Mouse (Mus musculus) urinary bladder, adult 2 months (tissue): ENCODE measurements around the gene Lsm2. TPM values are rescaled to one million over a fixed set of nuclear protein-coding genes. Genes with fewer than 3 reads are reported as not detected.
"Not testable (repeated sequence)": the region's sequence is repeated elsewhere in the genome, so short reads cannot be mapped to it uniquely, and the experiment has no call there.

Experiments used
- DNase-seq: peaks from one replicate; pipeline ENCODE4 v3.0.0; 2022; ENCODE audit warnings: low spot score
- polyA plus RNA-seq: library from polyadenylated mRNA; depleted of rRNA; stranded (reverse); fragments of >200 nt; gene quantifications from 2 replicates; pipeline ENCODE4 v1.2.3, GENCODE M21; 2012; rRNA removed

Lsm2 gene
- polyA plus RNA-seq: 47.8 and 58.4 TPM in 2 replicates

DNA sequence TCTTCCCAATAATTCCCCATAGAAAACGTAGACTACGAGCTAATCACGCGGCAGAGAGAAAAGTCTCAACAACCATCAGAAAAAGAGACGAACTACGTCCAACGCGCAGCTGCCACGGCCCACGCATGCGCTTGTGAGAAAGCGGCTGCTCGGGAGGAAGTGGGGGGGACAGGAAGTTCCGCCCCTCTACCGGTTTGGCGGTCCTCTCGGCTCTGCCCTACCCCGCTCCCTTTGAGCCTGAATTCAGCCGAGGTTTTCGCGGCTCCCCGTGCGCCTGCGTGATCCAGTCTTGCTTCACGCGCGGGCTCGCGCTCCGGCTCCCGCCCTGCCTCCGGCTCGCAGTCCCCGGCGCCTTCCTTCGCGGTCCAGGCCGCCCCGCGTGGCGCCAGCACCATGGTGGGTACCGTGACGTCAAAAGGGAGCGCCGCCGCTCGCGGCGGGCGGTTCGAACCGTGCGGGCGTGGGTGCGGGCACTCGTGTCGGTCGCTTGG, at the start of gene Lsm2:
Gene Lsm2 (plus strand): TSS at position 173 of the 491 bp plus-strand sequence.
- DNase-seq: peak; percentile 88

DNA sequence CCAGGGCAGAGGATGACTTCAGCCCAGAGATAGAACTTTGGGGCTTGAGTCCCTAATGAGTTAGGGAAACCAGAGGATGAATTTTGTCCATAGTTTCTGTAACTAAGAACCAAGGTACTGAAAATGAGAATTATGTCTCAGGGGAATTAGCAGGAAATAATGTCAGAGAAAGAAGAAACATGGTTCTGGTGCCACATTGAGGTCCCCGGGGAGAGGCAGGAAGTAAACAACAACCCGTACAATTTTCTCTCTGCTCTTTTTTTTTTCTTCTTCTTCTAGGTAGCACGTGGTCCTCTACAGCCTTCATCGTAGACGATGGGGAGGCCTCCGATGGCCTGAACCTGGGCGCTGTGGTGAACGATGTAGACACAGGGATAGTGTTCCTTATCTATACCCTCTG, 49.4 kb upstream of the Lsm2 start:
- DNase-seq: no peak

DNA sequence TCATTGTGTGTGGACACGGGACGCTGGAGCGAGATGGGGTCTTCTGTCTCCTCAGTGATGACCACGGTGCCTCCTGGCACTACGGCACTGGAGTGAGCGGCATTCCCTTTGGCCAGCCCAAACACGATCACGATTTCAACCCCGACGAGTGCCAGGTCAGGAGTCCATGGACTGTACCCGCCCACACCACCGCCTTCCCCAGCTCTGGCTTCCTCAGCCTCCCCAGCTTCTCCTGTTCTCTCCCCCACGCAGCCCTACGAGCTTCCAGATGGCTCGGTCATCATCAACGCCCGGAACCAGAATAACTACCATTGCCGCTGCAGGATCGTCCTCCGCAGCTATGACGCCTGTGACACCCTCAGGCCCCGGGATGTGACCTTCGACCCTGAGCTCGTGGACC, 47.6 kb upstream of the Lsm2 start:
- DNase-seq: no peak

DNA sequence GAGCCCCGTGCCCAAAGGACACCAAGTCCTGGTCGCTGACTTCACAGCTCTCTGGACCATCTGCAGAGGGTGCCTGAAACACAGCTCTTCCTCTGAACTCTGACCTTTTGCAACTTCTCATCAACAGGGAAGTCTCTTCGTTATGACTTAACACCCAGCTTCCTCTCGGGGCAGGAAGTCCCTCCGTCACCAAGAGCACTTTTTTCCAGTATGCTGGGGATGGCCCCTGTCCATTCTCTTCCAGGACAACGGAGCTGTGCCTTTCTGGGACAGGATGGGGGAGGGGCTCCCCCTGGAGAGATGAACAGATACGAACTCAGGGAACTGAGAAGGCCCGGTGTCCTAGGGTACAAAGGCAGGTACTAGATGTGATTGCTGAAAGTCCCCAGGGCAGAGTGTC, 46.8 kb upstream of the Lsm2 start:
- no peak for DNase-seq

DNA sequence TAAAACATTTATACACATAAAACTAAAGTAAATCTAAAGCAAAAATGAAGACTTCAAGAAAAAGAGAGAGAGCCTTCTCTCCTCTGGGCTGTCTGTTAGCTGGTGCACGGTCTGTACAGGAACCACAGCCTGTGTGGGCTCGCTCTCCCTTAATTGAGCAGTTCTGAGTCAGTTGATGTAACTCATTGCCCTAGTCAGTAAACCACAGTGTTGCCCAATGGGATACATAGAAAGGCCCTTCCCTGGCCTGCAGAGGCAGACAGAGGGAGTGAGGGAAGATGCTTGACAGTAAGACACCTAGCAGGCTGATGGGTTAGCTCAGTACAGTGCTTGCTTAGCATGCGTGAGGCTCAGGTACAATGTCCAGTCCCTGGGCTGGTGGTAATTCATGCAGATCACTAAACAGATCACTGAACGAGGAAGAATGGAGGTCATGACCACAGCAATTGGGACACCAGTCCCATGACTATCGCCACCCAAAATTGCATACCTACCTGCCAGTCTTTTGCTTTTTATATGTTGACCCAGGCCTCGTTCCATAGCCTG, 43.6 kb upstream of the Lsm2 start:
- DNase-seq: no peak

DNA sequence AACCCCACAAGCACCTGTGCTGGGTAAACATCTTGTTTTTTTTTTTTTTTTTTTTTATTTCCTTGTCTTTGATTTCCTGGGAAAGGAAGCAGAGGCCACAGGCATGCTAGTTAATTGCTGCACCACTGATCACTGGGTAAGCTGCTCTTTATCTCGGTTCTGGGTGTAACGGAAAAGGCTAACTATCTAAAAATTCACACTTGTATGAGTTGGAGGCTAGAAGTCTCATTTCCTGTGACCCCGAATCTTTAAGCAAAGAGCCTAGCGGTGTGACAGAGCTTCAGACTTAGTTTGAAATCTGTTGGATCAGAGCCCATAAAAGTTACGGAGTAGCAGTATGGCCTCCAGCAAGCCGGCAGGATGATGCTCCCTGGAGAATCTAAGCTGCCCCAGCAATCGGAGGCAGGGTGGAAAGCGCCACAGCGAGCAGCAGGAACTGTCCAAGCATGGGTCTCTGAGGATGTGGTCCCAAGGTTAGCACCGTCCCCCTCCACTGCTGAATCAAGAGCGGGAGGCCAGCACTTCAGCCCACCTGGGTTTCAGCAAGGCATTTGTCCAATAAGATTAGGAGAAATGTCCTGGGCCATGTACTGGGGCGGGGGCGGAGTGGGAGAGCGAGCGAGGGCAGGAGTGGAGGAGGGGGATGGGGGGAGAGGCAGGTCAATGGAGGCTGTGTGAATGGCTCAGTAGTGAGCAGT, 40.2 kb upstream of the Lsm2 start:
- DNase-seq: no peak

DNA sequence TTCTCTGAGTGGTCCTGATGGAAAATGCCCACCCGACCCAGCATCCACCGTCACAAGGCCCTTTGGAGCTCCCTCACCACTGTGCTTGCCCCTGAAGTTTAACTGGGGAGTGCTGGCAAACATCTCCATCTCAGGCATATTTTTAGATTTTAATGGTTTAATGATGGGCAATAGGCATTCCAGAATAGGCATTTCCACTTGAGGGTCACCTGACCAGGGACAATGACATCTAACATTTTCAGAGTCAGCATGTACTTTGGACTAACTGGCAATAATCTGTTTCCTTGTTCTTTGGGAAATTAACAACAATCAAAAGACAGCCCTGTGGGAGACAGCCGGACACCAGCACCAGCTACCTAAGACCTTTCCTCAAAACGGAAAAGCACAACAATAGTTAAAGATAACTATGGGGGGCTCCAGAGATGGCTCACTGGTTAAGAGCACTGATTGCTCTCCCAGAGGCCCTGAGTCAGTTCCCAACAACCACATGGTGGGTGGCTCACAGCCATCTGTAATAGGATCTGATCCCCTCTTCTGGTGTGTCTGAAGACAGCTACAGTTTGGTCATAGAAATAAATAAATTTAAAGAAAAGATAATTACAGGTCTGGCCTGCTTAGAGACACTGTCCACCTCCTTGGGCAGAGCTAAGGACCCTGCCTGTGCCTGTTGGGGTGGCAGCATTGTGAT, 38.4 kb upstream of the Lsm2 start:
- DNase-seq: no peak

DNA sequence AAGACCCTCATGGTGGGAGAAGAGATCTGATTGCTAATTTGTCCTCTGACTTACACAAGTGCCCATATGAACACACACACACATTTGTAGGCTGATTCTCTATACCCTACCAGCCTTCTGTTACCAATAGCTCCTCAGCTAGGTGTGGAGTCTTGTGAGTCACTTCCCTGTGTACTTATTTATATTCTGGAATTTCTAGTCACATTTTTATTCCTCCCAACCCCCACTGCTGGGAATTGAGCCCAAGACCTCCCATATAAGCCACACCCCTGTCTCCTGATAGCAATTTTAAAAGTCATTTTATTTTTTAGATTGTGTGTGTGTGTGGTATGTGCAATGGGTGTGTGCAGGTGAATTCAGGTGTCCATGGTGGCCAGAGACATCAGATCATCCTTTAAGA, 37.3 kb upstream of the Lsm2 start:
- DNase-seq: no peak

DNA sequence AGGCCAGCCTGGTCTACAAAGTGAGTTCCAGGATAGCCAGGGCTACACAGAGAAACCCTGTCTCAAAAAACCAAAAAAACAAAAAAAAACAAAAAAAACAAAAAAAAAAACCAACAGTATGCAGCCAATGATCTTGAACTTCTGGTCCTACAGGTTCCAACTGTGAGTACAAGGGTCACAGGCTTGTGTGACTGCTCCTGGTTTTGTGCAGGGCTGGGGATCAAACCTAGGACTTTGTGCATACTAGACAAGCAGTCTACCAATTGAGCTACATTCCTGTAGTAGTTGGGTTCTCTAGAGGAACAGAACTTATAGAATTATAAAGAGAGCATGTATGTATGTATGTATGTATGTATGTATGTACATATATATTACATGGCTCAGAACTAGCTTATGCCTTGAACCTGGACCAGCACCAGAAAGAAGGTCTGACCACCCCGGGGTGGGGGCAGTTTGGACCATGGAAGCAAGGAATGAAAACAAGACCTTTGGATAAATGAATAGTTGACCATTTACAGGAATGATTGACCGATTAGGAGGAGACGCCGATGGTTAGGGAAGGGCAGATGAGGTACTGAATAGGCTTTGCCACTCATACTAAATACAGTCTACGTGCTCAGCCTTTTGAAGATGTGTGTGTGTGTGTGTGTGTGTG, 35.0 kb upstream of the Lsm2 start:
- no peak for DNase-seq

DNA sequence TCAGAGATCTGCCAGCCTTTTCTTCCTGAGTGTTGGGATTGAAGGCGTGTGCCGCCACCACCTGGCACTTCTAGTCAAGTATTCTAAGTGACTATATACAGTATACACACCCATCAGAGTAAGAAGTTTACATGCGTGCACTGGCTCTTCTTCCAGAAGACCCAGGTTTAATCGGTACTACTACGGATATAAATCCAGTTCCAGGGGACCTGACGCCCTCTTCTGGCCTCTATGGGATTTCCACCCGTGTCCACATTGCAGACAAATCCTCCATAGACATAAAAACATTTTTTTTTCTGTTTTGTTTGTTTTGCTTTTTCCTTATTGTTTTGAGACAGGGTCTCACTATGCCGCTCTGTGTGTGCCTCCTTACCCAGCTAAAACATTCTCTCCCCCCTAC, 34.1 kb upstream of the Lsm2 start:
- no peak for DNase-seq

DNA sequence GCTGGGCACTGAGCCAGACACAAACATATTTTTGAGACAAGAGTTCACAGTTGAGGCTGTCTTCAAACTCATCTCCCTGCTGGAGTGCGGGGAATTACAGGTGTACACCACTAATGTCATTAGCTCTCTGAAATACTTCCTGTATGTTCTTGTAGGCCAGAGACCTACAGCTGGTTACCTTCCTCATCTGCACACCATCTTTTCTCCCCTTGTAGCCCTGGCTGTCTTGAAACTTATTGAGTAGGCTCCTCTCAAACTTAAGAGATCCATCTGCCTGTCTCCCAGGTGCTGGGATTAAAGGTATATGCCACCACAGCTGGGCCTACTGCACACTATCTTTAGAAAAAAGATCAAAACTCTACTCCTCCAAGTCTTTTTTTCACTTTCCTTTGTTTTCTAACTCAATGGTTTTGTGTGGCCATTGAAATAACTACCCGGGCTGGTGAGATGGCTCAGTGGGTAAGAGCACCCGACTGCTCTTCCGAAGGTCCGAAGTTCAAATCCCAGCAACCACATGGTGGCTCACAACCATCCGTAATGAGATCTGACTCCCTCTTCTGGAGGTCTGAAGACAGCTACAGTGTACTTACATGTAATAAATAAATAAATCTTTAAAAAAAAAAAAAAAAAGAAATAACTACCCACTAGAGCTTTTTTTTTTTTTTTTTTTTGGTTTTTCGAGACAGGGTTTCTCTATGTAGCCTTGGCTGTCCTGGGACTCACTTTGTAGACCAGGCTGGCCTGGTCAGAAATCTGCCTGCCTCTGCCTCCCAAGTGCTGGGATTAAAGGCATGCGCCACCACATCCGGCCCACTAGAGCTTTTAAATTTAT, 32.7 kb upstream of the Lsm2 start:
- not testable (repeated sequence) for DNase-seq

DNA sequence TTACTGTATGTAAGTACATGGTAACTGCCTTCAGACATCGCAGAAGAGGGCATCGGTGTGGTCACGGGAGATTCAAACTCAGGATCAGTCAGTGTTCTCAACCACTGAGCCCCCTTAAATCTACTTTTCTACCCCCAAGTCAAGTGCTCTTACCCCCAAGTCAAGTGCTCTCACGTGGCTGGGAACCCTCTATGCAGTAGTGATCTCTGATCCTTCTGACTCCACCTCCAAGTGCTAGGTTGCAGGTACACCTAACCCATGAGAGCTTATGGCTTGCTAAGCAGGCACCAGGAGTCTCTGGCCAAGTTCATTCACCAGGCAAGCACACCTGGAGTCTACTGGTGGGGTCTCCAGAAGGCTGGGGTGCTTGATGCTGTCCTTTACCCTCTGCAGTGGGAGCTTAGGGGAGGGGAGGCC, 32.1 kb upstream of the Lsm2 start:
- no peak for DNase-seq

DNA sequence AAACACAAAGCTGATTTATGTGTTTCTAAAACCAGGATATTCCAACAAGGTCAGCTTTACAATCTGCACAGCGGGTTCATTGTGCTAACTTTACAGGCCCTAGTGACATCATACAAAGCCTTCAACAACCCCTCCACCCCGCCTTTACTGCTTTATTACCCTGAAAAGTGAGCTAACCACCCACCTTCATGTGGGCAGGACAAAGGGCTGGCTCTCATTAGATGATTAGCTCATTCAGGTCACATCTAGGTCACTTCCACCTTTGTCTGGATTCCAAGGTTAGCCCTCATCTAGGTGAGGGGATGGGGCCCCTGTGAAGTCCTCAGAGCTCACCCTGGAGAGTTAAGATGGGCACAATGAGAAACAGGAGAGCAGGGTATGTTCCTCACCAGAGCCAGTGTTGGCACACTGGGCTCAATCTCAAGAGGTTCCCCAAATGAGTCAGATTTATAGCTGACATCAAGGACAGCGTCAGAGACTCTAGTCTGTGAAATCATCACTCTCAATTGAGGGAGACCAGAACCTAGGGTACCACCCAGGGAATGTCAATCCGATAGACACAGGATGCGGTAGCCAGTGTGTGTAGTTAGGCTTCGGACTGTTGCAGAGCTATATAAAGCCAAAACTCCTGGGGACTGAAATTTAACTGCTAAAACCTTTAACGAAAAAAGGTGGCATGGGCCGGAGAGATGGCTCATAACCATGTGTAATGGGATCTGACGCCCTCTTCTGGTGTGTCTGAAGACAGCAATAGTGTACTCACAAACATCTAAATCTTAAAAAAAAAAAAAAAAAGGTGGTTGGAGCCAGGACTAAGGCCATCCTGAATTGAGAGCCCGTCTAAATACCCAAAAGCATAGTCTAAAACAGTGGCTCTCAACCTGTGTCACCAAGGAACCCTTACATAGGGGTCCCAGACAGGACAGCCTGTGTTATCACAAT, 30.9 kb upstream of the Lsm2 start:
- DNase-seq: no peak

DNA sequence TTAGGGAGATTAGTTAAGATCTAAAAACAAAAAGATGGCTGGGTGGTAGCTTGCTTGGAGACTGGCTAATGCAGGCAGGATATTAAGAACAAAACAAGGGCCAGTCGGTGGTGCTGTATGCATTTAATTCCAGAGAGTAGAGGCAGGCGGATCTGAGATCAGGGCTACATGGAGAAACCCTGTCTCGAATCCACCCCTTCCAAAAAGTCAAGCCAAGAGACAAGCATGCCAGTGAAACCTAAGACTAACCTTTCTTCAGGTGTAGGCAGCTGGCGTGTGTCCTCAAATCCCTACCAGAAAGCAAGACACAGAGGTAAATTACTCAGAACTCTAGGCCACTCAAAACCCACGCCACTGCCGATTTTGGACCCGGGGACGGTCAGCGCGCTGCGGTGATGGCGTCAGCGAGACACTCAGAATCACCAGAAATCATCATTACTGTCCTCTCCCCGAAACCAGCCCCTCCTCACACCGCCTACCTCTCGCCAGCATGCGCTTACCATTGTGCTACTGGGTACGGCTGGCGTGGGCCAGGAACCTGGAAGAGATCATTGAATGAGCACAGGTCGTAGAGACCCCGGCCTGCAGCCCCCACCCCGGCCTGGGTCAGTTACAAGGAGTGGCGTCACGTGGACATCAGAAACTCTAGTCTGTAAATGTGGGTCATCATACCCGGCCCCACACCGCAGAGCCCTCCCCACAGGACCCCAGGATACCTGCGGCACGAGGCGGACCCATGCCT, 29.9 kb upstream of the Lsm2 start:
- DNase-seq: no peak

DNA sequence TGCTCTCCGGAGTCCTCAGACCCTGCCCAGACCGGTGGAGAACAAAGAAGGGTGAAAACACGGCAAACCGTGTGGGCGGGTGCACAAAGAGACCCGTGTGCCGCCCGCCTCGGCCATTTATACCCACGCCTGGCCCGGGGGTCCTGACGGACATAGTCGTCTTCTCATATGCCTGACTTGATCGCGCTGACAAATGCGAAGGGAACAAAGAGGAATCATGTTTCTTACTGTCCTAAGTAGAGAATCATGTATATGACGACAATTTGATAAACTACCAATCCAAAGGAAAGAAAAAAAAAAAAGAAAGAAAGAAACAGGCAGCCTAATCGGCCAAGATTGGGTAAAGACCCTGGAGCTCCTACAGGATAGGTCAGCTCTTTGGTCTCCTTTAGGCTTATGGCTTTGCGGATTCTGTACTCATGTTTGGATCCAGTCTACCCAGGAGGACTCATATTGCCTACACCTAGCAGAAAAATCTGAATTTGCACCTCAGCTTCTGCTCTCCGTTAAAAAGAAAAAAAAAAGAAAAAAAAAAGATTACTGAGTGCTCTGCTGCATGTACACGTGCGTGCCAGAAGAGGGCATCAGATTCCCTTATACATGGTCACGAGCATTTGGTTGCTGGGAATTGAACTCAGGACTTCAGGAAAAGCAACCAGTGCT, 29.2 kb upstream of the Lsm2 start:
- peak; percentile 68 for DNase-seq

DNA sequence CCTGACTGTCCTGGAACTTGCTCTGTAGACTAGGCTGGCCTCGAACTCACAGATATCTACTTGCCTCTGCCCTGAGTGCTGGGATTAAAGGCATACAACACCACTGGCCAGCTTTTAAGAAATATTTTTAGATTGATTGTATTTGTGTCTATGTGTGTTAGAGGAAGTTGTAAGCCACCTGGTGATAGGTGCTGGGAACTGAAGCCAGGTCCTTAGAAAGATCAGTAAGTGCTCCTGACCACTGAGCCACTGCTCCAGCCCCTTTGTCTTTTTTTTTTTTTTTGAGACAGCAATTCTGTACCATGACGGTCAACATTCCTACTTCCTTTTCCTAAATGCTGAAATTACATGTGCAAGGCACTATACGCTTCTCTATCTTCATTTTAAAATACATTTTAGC, 28.4 kb upstream of the Lsm2 start:
- no peak for DNase-seq

DNA sequence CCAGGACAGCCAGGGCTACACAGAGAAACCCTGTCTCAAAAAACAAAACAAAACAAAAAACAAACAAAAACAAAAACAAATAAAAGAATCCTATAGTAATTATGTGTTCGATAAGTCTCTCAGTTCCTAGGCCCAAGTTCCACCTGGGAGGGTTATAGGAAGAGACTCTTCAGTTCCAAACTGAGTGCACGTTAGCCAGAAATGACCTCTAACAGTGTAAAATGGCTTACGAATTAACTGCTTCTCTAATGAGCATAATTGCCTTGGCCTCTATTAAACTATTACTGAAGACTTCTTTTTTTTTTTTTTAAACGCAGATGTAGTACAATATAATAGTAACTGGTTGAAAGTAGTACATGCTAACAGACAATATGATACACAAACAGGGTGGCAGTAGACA, 27.8 kb upstream of the Lsm2 start:
- DNase-seq: no peak

DNA sequence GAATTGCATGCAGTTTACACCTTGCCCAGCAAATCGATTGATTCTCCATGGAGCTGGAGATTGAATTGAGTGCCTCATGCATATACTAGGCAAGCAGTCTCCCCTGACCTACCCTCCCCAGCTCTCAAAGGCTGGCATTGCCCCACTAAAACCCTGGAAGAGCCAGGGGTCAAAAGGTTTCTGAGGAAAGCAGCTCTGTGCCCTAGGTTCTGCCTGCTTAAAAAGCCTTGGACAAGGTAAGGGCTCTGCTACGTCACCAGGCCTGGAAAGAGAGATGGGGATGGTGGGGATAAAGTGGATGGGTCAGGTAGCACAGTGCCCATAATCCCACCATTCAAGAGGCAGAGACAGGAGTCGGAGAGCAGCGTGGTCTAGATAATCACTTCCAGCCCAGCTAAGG, 26.8 kb upstream of the Lsm2 start:
- no peak for DNase-seq

DNA sequence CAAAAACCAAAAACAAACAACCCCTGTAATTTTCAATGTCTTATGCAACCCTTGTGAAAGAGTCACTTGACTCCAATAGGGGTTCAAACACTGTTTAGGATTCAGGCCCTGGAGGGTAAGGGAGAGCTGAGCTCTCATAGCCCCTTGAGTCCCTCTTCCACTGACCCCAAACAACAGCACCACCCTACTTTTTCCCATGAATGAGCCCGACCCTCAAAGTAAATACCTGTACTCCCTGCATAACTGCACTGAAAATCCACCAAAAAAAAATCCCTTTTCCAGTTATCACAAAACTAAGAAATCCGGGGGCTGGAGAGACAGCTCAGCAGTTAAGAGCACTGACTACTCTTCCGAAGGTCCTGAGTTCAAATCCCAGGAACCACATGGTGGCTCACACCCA, 25.8 kb upstream of the Lsm2 start:
- DNase-seq: no peak
